Mouse (Mus musculus): Measurements from ENCODE around the gene Gm5169. TPM values are rescaled to one million over a fixed set of nuclear protein-coding genes. Genes with fewer than 3 reads are reported as not detected.
"Not testable (repeated sequence)": the region's sequence is repeated elsewhere in the genome, so short reads cannot be mapped to it uniquely, and the experiment has no call there.

Gm5169 gene
- polyA plus RNA-seq (2014; fragmentation: Nextera tagmentation; extraction: Ambion mirVana): not detected in 2 replicates

GRCm38 (mm10) chrX:25301355-25301754, at the start of gene Gm5169:
Gene Gm5169 (minus strand): TSS chrX:25301455.
- H3K9ac ChIP-seq (ENCODE audit: low read depth, low read length): not testable (repeated sequence)
- no CpG with 5 or more reads among the region's 6 CpGs for WGBS (ENCODE audit: insufficient replicate concordance)

GRCm38 (mm10) chrX:25347424-25347823, 46.2 kb upstream of the Gm5169 start:
- not testable (repeated sequence) for ATAC-seq (replicated peaks; ENCODE audit: insufficient number of reproducible peaks, low FRiP score, low TSS enrichment)

More at GRCm38 (mm10) chrX:25301355-25301754, at the start of gene Gm5169:
- not testable (repeated sequence) for H3K27me3 ChIP-seq (ENCODE audit: control insufficient read depth, insufficient read depth, low read length); H3K36me3 ChIP-seq (ENCODE audit: control insufficient read depth, insufficient read depth, low read length); ATAC-seq (replicated peaks; ENCODE audit: insufficient number of reproducible peaks, low FRiP score, low TSS enrichment); H3K4me3 ChIP-seq (ENCODE audit: low read depth, low read length); H3K4me1 ChIP-seq (ENCODE audit: control insufficient read depth, insufficient read depth, low read length); H3K4me2 ChIP-seq; H3K27ac ChIP-seq (ENCODE audit: low read depth, low read length); H3K9me3 ChIP-seq (replicated peaks; ENCODE audit: control insufficient read depth, low read length)

More at GRCm38 (mm10) chrX:25347424-25347823, 46.2 kb upstream of the Gm5169 start:
- H3K4me3 ChIP-seq (ENCODE audit: low read depth, low read length); H3K9me3 ChIP-seq (replicated peaks; ENCODE audit: control insufficient read depth, low read length); H3K4me2 ChIP-seq; H3K9ac ChIP-seq (ENCODE audit: low read depth, low read length); H3K27ac ChIP-seq (ENCODE audit: low read depth, low read length); H3K36me3 ChIP-seq (ENCODE audit: control insufficient read depth, insufficient read depth, low read length); H3K4me1 ChIP-seq (ENCODE audit: control insufficient read depth, insufficient read depth, low read length); H3K27me3 ChIP-seq (ENCODE audit: control insufficient read depth, insufficient read depth, low read length): not testable (repeated sequence)
- 86% methylated on average over 14 of the region's 15 CpGs for WGBS (ENCODE audit: insufficient replicate concordance)
